Mouse (Mus musculus) G1E (cell line): ENCODE measurements around the gene Cgas.

Source experiments
- CTCF ChIP-seq: IDR thresholded peaks from 2 replicates; pipeline ENCODE4 v1.5.1; 2012; ENCODE audit warnings: low read depth, low read length, inconsistent platforms, mixed read lengths
- GATA1 ChIP-seq: IDR thresholded peaks from 2 replicates; pipeline ENCODE4 v1.6.1; 2012; ENCODE audit warnings: borderline replicate concordance, low read length, inconsistent platforms, mixed read lengths
- POLR2AphosphoS5 ChIP-seq: IDR thresholded peaks from 2 replicates; pipeline ENCODE4 v1.6.1; 2012; ENCODE audit warnings: low read depth, low read length, inconsistent platforms; ENCODE audit not compliant: insufficient replicate concordance

- TF ChIP-seq CTCF (no peak), GATA1 (no peak), POLR2AphosphoS5 (no peak)
Observed at GRCm38 (mm10) chr9:78451382-78451781, 8.3 kb upstream of the Cgas start.
